Mouse (Mus musculus) liver, embryonic 15.5 days (tissue): Measurements from ENCODE around the gene E030025P04Rik. TPM values are rescaled to one million over a fixed set of nuclear protein-coding genes. Genes with fewer than 3 reads are reported as not detected.

Experiments
- ATAC-seq: fragments of 200-750 bp; cut with Nextera tagmentation; 2 replicates; pipeline ENCODE4 v1.8.0; 2017; ENCODE audit warnings: moderate number of reproducible peaks, mild to moderate bottlenecking, moderate library complexity; ENCODE audit not compliant: insufficient read depth
- H3K27ac ChIP-seq: fragments of 300-500 bp; sonication (generic); replicated peaks from 2 replicates; pipeline ENCODE4 v1.5.1; 2015; ENCODE audit warnings: mild to moderate bottlenecking, inconsistent platforms
- H3K27me3 ChIP-seq: fragments of 300-500 bp; sonication (generic); 2 replicates; pipeline ENCODE4 v1.6.1; 2015; ENCODE audit warnings: mild to moderate bottlenecking, inconsistent platforms
- H3K36me3 ChIP-seq: fragments of 300-500 bp; sonication (generic); replicated peaks from 2 replicates; pipeline ENCODE4 v1.6.1; 2015; ENCODE audit warnings: moderate library complexity, mild to moderate bottlenecking, inconsistent platforms
- H3K4me1 ChIP-seq: fragments of 300-500 bp; sonication (generic); replicated peaks from 2 replicates; pipeline ENCODE4 v1.6.1; 2015; ENCODE audit warnings: inconsistent platforms
- H3K4me2 ChIP-seq: fragments of 300-500 bp; sonication (generic); 2 replicates; pipeline ENCODE4 v1.6.1; 2015; ENCODE audit warnings: moderate library complexity, mild to moderate bottlenecking, inconsistent platforms
- H3K4me3 ChIP-seq: fragments of 300-500 bp; sonication (generic); replicated peaks from 2 replicates; pipeline ENCODE4 v1.5.1; 2015; ENCODE audit warnings: mild to moderate bottlenecking, inconsistent platforms
- H3K9ac ChIP-seq: fragments of 300-500 bp; sonication (generic); 2 replicates; pipeline ENCODE4 v1.6.1; 2015; ENCODE audit warnings: moderate library complexity, mild to moderate bottlenecking, inconsistent platforms
- H3K9me3 ChIP-seq: fragments of 300-500 bp; sonication (generic); replicated peaks from 2 replicates; pipeline ENCODE4 v1.6.1; 2016; ENCODE audit warnings: inconsistent platforms
- WGBS: fragments of 180-500 bp; shearing (Covaris S2); methylation state at CpG from one replicate; pipeline ENCODE4 v1.1.7; 2015; ENCODE audit warnings: mixed read lengths; ENCODE audit not compliant: insufficient replicate concordance; 5-methylcytosine and 5-hydroxymethylcytosine counted together
- polyA plus RNA-seq: library from polyadenylated mRNA; unstranded; fragments of >200 nt; fragmentation: Nextera tagmentation; extraction: Ambion mirVana; gene quantifications from 2 replicates; pipeline ENCODE4 v1.2.1, GENCODE M21; 2015

E030025P04Rik gene
- not detected in 2 replicates for polyA plus RNA-seq

DNA sequence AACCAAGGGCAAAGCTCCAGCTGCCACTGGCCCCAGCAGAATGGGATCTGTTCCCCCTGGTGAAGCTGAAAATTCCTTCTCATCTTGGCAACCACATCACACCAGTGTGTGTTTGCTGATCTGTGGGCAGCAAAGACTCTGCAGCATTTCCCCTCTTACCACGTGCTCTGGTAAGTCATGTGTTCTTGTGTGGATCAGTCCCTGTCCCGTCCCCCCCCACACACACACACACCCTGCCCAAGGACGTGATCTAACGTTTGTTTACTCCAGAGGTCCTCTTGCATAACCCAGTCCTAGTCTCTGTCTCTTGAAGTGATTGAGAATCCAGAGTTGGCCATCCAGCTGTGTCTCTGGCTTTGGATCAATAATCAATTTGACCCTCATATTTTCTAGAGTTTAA lies at the start of gene E030025P04Rik:
Gene E030025P04Rik, minus strand, starts transcription at position 134 of the 400 bp plus-strand sequence.
- H3K27me3 ChIP-seq: no peaks in the 10 kb centered on the region
- H3K36me3 ChIP-seq: no peaks in the 10 kb centered on the region
- 43% methylated on average over 4 of the region's 4 CpGs for WGBS
- H3K27ac ChIP-seq: no peak within 1 kb of the TSS
- ATAC-seq: no peak
- H3K4me3 ChIP-seq: no peak within 1 kb of the TSS
- H3K9me3 ChIP-seq: no peaks in the 10 kb centered on the region
- H3K4me1 ChIP-seq: no peaks in the 10 kb centered on the region
- H3K4me2 ChIP-seq: no peak within 1 kb of the TSS
- H3K9ac ChIP-seq: no peak within 1 kb of the TSS

- Histone ChIP-seq H3K4me2 (no peak overlapping the region), H3K4me3 (no peak overlapping the region), H3K4me1 (no peaks in the 10 kb centered on the region), H3K36me3 (no peaks in the 10 kb centered on the region), H3K9me3 (no peaks in the 10 kb centered on the region), H3K9ac (no peak overlapping the region), H3K27me3 (no peaks in the 10 kb centered on the region), H3K27ac (no peak overlapping the region)
- 42% methylated on average over 15 of the region's 15 CpGs for WGBS
- no peak for ATAC-seq
Observed at GRCm38 (mm10) chr11:109192673-109193557, 48.7 kb upstream of the E030025P04Rik start.

- Histone ChIP-seq H3K9ac (no peak overlapping the region), H3K4me2 (no peak overlapping the region), H3K27ac (no peak overlapping the region), H3K27me3 (no peaks in the 10 kb centered on the region), H3K4me3 (no peak overlapping the region), H3K9me3 (no peaks in the 10 kb centered on the region), H3K36me3 (no peaks in the 10 kb centered on the region), H3K4me1 (no peaks in the 10 kb centered on the region)
- 64% methylated on average over 5 of the region's 5 CpGs for WGBS
- no peak for ATAC-seq
Observed at GRCm38 (mm10) chr11:109188235-109188634, 44.1 kb upstream of the E030025P04Rik start.

- Histone ChIP-seq H3K27me3 (no peaks in the 10 kb centered on the region), H3K4me2 (no peak overlapping the region), H3K4me1 (no peaks in the 10 kb centered on the region), H3K27ac (no peak overlapping the region), H3K4me3 (no peak overlapping the region), H3K9me3 (no peaks in the 10 kb centered on the region), H3K36me3 (no peaks in the 10 kb centered on the region), H3K9ac (no peak overlapping the region)
- ATAC-seq: no peak
- WGBS: 47% methylated on average over 6 of the region's 6 CpGs
Observed at GRCm38 (mm10) chr11:109187631-109188184, 43.5 kb upstream of the E030025P04Rik start.

DNA sequence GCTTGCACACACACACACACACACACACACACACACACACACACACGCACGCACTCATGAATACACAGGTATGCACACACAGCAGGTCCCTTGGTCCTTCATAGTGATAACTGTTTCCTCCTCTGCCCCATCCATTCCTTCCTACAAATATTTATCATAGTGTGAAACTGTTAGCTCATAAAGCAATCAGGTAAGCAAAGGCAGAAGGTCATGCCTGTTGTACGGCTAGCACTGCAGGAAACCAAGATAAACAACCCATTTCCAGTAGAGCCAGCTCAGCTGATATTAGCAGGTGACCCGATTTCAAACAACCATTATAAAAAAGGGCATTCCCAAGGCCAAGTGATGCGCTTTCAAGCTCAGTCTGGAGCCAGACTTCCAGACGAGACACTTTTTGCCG lies 36.9 kb upstream of the E030025P04Rik start:
- no peaks in the 10 kb centered on the region for H3K27me3 ChIP-seq
- no peaks in the 10 kb centered on the region for H3K4me1 ChIP-seq
- no peak overlapping the region for H3K27ac ChIP-seq
- ATAC-seq: no peak
- H3K36me3 ChIP-seq: no peaks in the 10 kb centered on the region
- no peaks in the 10 kb centered on the region for H3K9me3 ChIP-seq
- H3K9ac ChIP-seq: no peak overlapping the region
- 56% methylated on average over 7 of the region's 7 CpGs for WGBS
- H3K4me2 ChIP-seq: no peak overlapping the region
- H3K4me3 ChIP-seq: no peak overlapping the region

DNA sequence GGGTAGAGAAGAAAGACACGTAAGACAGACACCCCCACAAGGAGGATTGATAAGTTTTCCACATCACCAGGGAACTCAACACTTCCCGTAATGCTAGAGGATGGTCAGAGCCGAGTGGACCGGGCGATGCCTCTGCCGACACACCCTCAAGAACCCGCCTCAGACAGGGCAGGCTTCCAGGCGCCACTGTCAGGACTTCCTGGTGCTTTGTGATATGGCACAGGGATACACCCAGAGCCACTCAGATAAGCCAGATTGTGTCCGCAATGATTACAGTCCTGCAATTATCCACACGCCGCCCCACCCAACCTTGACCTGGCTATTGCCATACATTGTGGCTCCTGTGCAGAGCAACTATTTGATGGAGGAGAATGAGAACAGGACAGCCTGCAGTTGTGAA lies 36.1 kb upstream of the E030025P04Rik start:
- H3K27ac ChIP-seq: no peak overlapping the region
- no peaks in the 10 kb centered on the region for H3K4me1 ChIP-seq
- no peak overlapping the region for H3K4me3 ChIP-seq
- 62% methylated on average over 11 of the region's 11 CpGs for WGBS
- ATAC-seq: no peak
- H3K27me3 ChIP-seq: no peaks in the 10 kb centered on the region
- no peaks in the 10 kb centered on the region for H3K9me3 ChIP-seq
- no peaks in the 10 kb centered on the region for H3K36me3 ChIP-seq
- no peak overlapping the region for H3K9ac ChIP-seq
- H3K4me2 ChIP-seq: no peak overlapping the region

DNA sequence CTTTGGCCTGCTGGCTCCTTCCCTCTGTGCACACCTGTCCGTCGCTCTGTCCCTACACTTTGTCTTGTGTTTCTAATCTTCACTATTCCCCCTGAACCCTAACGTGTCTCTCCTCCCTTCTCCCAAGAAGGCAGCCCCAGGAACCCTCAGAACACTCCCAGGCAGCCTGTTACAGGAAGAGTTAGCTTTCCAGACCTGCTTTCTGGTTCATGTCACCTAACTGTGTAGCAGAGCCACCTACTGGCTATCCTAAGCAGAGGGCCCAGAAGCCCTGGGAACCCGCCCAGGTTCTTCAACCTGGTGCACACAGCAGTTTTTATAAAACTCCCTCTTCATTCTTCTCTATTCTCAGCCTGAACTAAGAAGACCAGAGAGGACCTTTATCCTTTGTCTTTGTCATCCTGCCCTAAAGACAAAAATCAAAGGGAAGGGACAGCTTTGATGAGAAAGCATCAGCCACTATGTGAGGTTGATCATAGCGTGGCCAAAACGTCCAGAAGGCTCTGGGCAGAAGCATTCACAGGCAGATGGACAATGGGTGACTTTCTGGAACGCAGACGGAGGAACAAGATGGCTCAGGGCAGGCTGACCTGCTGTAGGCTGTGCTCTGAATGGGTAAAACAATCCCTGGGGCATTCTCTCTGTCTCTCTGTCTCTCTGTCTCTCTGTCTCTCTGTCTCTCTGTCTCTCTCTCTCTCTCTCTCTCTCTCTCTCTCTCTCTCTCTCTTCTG lies 34.8 kb upstream of the E030025P04Rik start:
- Histone ChIP-seq H3K4me3 (no peak overlapping the region), H3K4me1 (no peaks in the 10 kb centered on the region), H3K27ac (no peak overlapping the region), H3K9me3 (no peaks in the 10 kb centered on the region), H3K36me3 (no peaks in the 10 kb centered on the region), H3K4me2 (no peak overlapping the region), H3K9ac (no peak overlapping the region), H3K27me3 (no peaks in the 10 kb centered on the region)
- 40% methylated on average over 8 of the region's 8 CpGs for WGBS
- no peak for ATAC-seq

DNA sequence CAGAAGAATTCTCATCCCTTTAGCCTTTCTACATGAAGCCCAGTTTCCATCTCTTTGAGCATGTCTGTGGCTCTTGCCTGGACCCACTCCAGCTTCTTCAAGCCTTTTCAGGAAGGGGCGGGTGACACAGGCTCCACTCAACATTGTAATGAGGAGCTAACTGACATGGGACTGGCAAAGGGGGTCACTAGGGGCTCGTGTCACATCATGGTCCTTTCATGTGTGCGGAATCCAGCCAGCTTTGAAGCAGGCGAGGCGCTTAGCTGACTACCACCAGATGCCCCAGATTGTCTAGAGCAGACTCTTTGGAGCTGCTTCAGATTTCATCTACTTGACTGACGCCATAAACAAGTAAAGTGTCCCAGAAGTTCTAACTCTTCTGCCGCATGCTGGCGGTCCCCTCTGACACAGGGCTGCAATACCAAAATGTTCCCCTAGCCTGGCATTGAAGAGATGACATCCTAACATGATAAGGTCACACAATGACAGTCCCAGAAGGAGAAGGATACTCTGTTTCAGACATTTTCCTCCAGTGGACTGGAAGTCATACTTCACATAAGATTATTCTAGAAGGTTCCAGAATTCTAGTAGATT lies 31.3 kb upstream of the E030025P04Rik start:
- 0 out of 2 replicates have a peak, but pooled peaks cover 4% of the 10 kb centered on the region for H3K9me3 ChIP-seq
- no peak overlapping the region for H3K9ac ChIP-seq
- H3K27me3 ChIP-seq: no peaks in the 10 kb centered on the region
- no peak overlapping the region for H3K27ac ChIP-seq
- H3K4me3 ChIP-seq: no peak overlapping the region
- WGBS: 72% methylated on average over 8 of the region's 8 CpGs
- ATAC-seq: no peak
- no peaks in the 10 kb centered on the region for H3K36me3 ChIP-seq
- H3K4me2 ChIP-seq: no peak overlapping the region
- no peaks in the 10 kb centered on the region for H3K4me1 ChIP-seq

DNA sequence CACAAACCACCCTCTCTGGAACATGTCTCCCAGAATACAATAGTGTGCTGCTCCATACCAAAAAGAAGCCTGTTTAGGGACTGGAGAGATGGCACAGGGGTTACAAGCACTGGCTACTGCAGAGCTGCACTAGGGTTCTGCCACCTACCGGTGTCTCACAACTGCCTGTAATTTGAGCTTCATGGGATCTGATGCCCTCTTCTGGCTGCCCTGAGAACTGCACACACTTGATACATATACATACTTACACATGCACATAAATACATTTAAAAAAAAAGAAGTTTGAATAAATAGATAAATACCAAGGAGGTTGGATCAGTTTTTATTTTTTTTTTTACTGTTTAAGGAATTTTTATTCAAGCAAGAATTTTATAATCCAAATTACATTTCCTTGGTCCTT lies 28.1 kb upstream of the E030025P04Rik start:
- Histone ChIP-seq H3K9ac (no peak overlapping the region), H3K27me3 (no peaks in the 10 kb centered on the region), H3K4me1 (no peaks in the 10 kb centered on the region), H3K9me3 (peaks cover 6% of the 10 kb centered on the region; the same call in 1 of the 2 replicates), H3K4me2 (no peak overlapping the region), H3K36me3 (no peaks in the 10 kb centered on the region), H3K27ac (no peak overlapping the region), H3K4me3 (no peak overlapping the region)
- 81% methylated on average over 1 of the region's 1 CpGs for WGBS
- ATAC-seq: no peak

GRCm38 (mm10) chr11:109170771-109171170 lies 26.6 kb upstream of the E030025P04Rik start:
- 84% methylated on average over 6 of the region's 6 CpGs for WGBS
- no peaks in the 10 kb centered on the region for H3K27me3 ChIP-seq
- no peak overlapping the region for H3K27ac ChIP-seq
- peaks cover 11% of the 10 kb centered on the region for H3K9me3 ChIP-seq
- no peak overlapping the region for H3K4me2 ChIP-seq
- ATAC-seq: no peak
- H3K9ac ChIP-seq: no peak overlapping the region
- no peaks in the 10 kb centered on the region for H3K4me1 ChIP-seq
- H3K4me3 ChIP-seq: no peak overlapping the region
- no peaks in the 10 kb centered on the region for H3K36me3 ChIP-seq

DNA sequence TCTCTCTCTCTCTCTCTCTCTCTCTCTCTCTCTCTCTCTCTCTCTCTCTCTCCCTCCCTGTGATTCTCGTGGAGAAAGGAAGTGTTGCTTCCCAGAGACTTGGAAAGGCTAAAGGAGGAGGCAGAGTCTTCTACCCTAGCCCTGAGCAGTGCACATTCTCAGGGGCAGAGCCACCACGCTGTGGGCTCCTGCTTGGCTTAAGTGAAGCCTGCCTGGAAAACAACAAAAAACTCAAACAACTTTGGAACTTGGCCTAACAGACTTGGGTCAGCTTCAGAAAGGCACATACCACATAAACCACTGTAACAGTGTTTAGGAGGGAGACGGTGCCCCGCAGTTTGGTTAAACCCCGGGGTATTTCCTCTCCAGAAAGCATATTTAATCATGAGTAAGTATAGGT lies 13.5 kb upstream of the E030025P04Rik start:
- Histone ChIP-seq H3K27me3 (no peaks in the 10 kb centered on the region), H3K4me1 (no peaks in the 10 kb centered on the region), H3K4me2 (no peak overlapping the region), H3K9ac (no peak overlapping the region), H3K9me3 (no peaks in the 10 kb centered on the region), H3K36me3 (no peaks in the 10 kb centered on the region), H3K4me3 (no peak overlapping the region), H3K27ac (no peak overlapping the region)
- ATAC-seq: no peak
- WGBS: 53% methylated on average over 5 of the region's 5 CpGs
